Mouse (Mus musculus) adrenal gland, postnatal 10 days (tissue): ENCODE results near the gene Rpl11. TPM values are rescaled to one million over a fixed set of nuclear protein-coding genes. Genes with fewer than 3 reads are reported as not detected.
A peak's percentile ranks its signal among the peaks of the same experiment; 100 is the strongest.
"Not testable (repeated sequence)": the region's sequence is repeated elsewhere in the genome, so short reads cannot be mapped to it uniquely, and the experiment has no call there.

Experiments
- DNase-seq: peaks from one replicate; pipeline ENCODE4 v3.0.0; 2021; ENCODE audit warnings: mixed read lengths
- long read RNA-seq, 2 experiments: library from polyadenylated mRNA; stranded (forward); transcript quantifications; one replicate each; pipeline ENCODE4 v2.0.0; 2021
- total RNA-seq, 2 experiments: library from RNA; stranded (reverse); gene quantifications; 2 replicates each; pipeline ENCODE4 v1.2.3; 2021

Rpl11 gene
- 100 to 1,000 TPM; 633 to 663 TPM for total RNA-seq
- long read RNA-seq, experiment 1, transcript Rpl11-204 (2 exons, 317 nt) = minor isoform, 122 of 640 reads
- long read RNA-seq, experiment 1, transcript Rpl11-202 (5 exons, 807 nt) = minor isoform, 17 of 640 reads
- long read RNA-seq, experiment 1, transcript Rpl11-201 (6 exons, 833 nt) = major isoform, 475 of 640 reads
- long read RNA-seq, experiment 1, partial matches to known transcripts = 7 of 640 reads
- long read RNA-seq, experiment 1, other reads (novel, unspliced or antisense) = 19 of 640 reads
- long read RNA-seq, experiment 2, transcript Rpl11-204 (2 exons, 317 nt) = minor isoform, 23 of 368 reads
- long read RNA-seq, experiment 2, transcript Rpl11-201 (6 exons, 833 nt) = major isoform, 324 of 368 reads
- long read RNA-seq, experiment 2, transcript Rpl11-202 (5 exons, 807 nt) = minor isoform, 10 of 368 reads
- long read RNA-seq, experiment 2, partial matches to known transcripts = 4 of 368 reads
- long read RNA-seq, experiment 2, other reads (novel, unspliced or antisense) = 7 of 368 reads

GRCm38 (mm10) chr4:136053247-136053596, at the start of gene Rpl11:
Rpl11 (minus strand) TSS chr4:136053428.
- DNase-seq = peak; percentile 93

GRCm38 (mm10) chr4:136101753-136102152, 48.5 kb upstream of the Rpl11 start:
- not testable (repeated sequence) for DNase-seq

GRCm38 (mm10) chr4:136100396-136101070, 47.3 kb upstream of the Rpl11 start:
- DNase-seq = no peak

GRCm38 (mm10) chr4:136098446-136098845, 45.2 kb upstream of the Rpl11 start:
- DNase-seq = peak; percentile 57

- no peak for DNase-seq
These were observed 43.4 kb upstream of the Rpl11 start for GRCm38 (mm10) chr4:136096446-136097113.

- no peak for DNase-seq
These were observed 42.4 kb upstream of the Rpl11 start for GRCm38 (mm10) chr4:136095490-136096105.

GRCm38 (mm10) chr4:136094519-136095219, 41.4 kb upstream of the Rpl11 start:
- DNase-seq = peak; percentile 55

- DNase-seq = no peak
These were observed 39.3 kb upstream of the Rpl11 start for GRCm38 (mm10) chr4:136092498-136092897.

- DNase-seq = peak; percentile 51
These were observed 38.1 kb upstream of the Rpl11 start for GRCm38 (mm10) chr4:136091346-136091745.

- no peak for DNase-seq
These were observed 36.7 kb upstream of the Rpl11 start for GRCm38 (mm10) chr4:136089748-136090583.

- DNase-seq = peak; percentile 47
These were observed 35.9 kb upstream of the Rpl11 start for GRCm38 (mm10) chr4:136088971-136089747.

- no peak for DNase-seq
These were observed 35.1 kb upstream of the Rpl11 start for GRCm38 (mm10) chr4:136088364-136088763.

- no peak for DNase-seq
These were observed 34.0 kb upstream of the Rpl11 start for GRCm38 (mm10) chr4:136087261-136087660.

- no peak for DNase-seq
These were observed 31.6 kb upstream of the Rpl11 start for GRCm38 (mm10) chr4:136084840-136085239.

- DNase-seq = no peak
These were observed 30.3 kb upstream of the Rpl11 start for GRCm38 (mm10) chr4:136083269-136084105.

- DNase-seq = peak; percentile 46
These were observed 28.5 kb upstream of the Rpl11 start for GRCm38 (mm10) chr4:136081729-136082128.

- no peak for DNase-seq
These were observed 25.4 kb upstream of the Rpl11 start for GRCm38 (mm10) chr4:136078649-136079048.

GRCm38 (mm10) chr4:136076776-136077538, 23.7 kb upstream of the Rpl11 start:
- no peak for DNase-seq
